Mouse (Mus musculus) layer of hippocampus, postnatal 36 days (tissue): Measurements from ENCODE around the gene Krtap5-2. TPM values are rescaled to one million over a fixed set of nuclear protein-coding genes. Genes with fewer than 3 reads are reported as not detected.
"Not testable (repeated sequence)": the region's sequence is repeated elsewhere in the genome, so short reads cannot be mapped to it uniquely, and the experiment has no call there.

Experiments
- DNase-seq, 2 experiments: peaks; one replicate each; pipeline ENCODE4 v3.0.0; 2022
- total RNA-seq, 2 experiments: library from RNA; stranded (reverse); gene quantifications; 2 replicates each; pipeline ENCODE4 v1.2.3; 2021

Gene Krtap5-2
- total RNA-seq, 2 experiments from 2014 or later, result not detected

DNA sequence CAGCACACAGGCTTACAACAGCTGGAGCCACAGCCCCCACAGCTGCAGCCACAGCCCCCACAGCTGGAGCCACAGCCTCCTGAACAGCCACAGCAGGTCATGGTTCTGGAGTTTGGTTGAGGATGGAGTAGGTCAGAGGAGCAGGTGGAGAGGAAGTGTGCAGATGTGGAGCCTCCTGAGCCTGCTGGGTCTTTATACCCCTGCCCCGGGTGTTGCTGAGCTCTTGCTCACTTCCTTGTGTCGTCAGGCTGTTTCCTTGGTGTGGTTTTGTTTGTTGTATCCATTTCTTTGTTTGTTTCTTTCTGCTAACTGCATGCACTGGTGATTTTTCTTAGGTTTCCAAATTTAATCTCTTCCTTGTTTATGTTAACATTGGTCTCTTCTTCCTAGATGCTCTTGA lies 39.9 kb downstream of the Krtap5-2 start, which contains the start of gene Gm39115:
Gene Gm39115, minus strand, starts transcription at position 101 of the 400 bp plus-strand sequence.
- not testable (repeated sequence) for DNase-seq

DNA sequence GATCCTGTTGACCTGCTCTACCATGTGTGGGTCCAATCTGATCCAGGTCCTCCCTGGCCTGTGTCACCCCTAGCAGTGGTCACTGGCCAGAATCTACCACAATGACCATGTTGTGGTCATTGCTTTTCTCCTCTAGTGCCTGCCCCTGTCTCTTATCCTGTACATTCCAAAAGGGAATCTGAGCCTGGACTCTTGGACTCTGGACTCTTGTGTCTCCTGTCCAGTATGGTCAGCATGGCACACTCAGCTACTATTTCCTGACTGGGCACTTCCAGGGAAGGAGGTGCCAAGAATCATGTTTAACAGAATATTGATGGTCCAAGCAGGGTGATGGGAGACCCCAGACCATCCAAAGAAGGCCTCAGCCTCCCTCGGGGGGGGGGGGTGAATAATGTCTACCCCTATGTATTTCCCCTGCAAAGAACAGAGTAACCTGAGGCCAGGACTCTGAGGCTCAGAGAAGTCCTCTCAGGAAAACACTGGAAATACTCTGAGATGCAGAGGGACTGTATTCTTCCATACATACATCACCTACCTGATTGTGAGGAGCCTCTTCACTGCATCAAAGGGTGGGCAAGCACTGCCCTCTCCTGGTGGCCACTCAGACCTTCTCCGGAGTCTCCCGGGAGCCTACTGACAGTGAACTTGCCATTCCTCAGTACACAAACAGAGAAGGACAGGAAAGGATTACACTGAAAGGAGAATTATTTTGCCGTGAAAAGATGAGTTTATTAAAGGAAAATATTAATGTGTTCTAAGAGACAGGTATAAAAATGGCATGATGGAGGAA lies 41.4 kb downstream of the Krtap5-2 start:
- no peak for DNase-seq

DNA sequence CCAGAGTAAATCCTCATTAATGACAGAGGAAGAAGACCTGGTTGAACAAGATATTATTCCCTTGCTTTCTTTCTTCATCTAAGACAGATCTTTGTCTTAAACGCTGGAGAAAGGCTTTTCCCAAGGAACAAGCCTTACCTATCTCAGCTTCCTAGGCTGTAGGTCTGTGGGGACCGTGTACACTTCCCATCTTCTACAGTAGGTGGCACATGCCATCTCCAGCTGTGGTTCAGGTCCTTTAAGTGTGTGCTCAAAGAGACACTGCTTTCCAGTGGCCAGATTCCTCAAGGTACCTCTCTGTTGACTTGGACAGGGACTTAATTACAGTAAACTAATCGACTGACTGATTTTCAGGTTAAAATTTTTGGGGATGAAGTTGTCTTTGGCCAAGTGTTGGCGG lies 47.0 kb downstream of the Krtap5-2 start:
- DNase-seq, result no peak

Other genes starting within 250 kb of the Krtap5-2 start
- gene Brsk2, start 226.3 kb downstream of the Krtap5-2 start, total RNA-seq, result 100 to 1,000 TPM; 163 to 178 TPM
- 10 to 100 TPM; 28.4 to 29.9 TPM for gene Mob2, start 114.9 kb downstream of the Krtap5-2 start, total RNA-seq
- 100 to 1,000 TPM; 123 to 125 TPM for gene Dusp8, start 80.2 kb downstream of the Krtap5-2 start, total RNA-seq
- not detected for gene Gm45618, start 55.3 kb downstream of the Krtap5-2 start, total RNA-seq
- not detected for gene Gm39115, start 40.0 kb downstream of the Krtap5-2 start, total RNA-seq
- gene Gm45337, start 31.4 kb downstream of the Krtap5-2 start, total RNA-seq, result not detected
- not detected for gene Gm29735, start 18.9 kb downstream of the Krtap5-2 start, total RNA-seq
- not detected for gene Gm4553, start 10.3 kb downstream of the Krtap5-2 start, total RNA-seq
- gene Gm10153, start 14.4 kb upstream of the Krtap5-2 start, total RNA-seq, result not detected
- not detected for gene Krtap5-3, start 25.4 kb upstream of the Krtap5-2 start, total RNA-seq
- not detected for gene Gm7579, start 35.9 kb upstream of the Krtap5-2 start, total RNA-seq
- not detected for gene Krtap5-5, start 54.0 kb upstream of the Krtap5-2 start, total RNA-seq
- not detected for gene Gm40460, start 65.1 kb upstream of the Krtap5-2 start, total RNA-seq
- not detected for gene Gm2431, start 82.3 kb upstream of the Krtap5-2 start, total RNA-seq
- not detected for gene Gm4559, start 98.4 kb upstream of the Krtap5-2 start, total RNA-seq
- gene Krtap5-1, start 121.1 kb upstream of the Krtap5-2 start, total RNA-seq, result not detected
- gene Krtap5-4, start 127.5 kb upstream of the Krtap5-2 start, total RNA-seq, result not detected
- gene Ifitm10, start 197.7 kb upstream of the Krtap5-2 start, total RNA-seq, result 10 to 100 TPM; 34.2 to 35.7 TPM
- gene Gm49369, start 206.7 kb upstream of the Krtap5-2 start, total RNA-seq, result not detected
- gene Ctsd, start 212.0 kb upstream of the Krtap5-2 start, total RNA-seq, result 100 to 1,000 TPM; 289 to 292 TPM